Mouse (Mus musculus) mature B cell (primary cell): Measurements from ENCODE around the gene Trim8.

ENCODE experiments used
- in situ Hi-C: fragments of 300-500 bp; cut with MboI; formaldehyde crosslinking; loops from 2 replicates; pipeline ENCODE4 v1.14.3; 2019

The Trim8 gene

DNA sequence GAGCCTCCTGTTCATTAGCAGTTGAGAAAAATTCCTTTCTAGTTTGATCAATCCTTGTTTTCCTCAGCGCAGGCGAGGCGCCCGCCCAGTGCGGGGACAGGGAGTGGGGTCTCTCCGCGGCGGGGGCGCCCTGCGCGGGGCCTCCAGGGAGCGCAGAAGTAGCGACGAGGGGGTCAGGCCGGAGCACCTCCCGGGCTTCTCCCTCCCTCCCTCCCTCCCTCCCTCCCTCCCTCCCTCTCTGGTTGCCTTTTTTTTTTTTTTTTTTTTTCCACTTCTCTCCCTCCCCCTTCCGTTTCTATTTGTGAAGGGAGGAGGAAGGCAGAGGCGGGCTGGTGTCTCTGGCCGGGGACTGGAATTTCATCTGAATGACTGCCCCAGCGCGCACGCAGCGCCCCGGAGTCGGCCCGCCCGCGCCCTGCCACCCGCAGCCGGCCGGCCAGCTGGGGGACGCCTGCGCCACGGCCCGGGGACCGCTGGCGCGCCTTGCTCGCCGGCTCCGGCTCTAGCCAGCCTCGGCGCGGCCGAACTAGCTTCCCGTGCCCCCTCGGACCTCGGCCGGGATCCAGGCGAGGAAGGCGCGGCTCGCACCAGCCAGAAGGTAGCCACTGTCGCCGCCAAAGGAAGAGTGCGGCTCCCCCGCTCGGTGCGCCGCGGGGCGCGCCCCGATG lies at the start of gene Trim8:
Gene Trim8 (plus strand): TSS at position 302 of the 668 bp plus-strand sequence.
- in situ Hi-C loops = no loop called here

DNA sequence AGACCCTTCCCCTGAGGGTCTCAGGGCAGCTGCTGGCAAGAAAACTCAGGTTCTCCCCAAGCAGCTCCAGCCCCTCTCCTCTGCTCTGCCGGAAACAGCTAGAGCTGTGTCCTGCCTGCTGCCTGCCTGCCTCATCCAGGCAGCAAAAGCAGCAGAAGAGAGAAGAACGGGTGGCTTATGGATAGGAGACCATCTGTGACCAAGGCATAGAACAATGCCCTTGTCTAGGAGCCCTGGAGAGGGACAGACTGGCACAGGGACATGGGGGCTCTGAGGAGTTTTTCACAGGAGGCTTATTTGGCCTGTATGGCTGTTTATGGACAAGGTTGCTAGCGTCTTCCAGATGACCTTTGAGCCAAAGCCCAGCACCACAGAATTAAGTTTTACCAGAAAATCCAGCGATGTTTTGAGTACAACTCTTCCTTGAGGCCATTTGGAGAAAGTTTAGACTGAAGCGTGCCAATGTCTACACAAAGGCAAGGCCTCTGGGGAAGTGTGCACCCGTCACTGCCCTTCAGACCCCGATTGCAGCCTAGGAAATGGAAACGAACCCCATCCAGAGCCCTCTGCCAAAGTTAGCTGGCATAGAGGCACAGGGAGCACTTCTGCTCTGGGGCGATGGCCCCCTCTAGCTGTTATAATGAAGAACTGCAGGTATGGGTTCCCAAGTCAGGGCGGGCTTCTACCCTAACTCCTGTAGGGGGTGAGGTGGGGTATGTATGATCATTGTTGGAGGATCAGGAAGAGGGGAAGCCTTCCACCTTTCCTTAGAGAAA lies 49.3 kb upstream of the Trim8 start:
- in situ Hi-C loops = no loop called here

DNA sequence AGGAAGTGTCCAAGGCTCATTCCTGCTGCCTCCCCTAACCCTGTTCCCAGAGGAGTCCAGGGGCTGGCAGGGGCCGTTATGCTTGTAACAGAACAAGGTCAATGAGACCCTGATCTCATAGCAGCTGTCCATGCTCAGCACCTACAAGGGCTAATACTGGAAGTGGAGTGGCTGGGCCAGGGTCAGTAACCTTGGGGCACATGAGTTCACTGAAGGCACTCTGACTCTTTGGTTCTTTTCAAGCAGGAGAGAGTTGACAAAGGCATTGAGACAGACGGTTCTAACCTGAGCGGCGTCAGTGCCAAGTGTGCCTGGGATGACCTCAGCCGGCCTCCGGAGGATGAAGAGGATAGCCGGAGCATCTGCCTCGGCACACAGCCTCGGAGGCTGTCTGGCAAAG lies 48.6 kb upstream of the Trim8 start:
- in situ Hi-C loops = no loop called here

DNA sequence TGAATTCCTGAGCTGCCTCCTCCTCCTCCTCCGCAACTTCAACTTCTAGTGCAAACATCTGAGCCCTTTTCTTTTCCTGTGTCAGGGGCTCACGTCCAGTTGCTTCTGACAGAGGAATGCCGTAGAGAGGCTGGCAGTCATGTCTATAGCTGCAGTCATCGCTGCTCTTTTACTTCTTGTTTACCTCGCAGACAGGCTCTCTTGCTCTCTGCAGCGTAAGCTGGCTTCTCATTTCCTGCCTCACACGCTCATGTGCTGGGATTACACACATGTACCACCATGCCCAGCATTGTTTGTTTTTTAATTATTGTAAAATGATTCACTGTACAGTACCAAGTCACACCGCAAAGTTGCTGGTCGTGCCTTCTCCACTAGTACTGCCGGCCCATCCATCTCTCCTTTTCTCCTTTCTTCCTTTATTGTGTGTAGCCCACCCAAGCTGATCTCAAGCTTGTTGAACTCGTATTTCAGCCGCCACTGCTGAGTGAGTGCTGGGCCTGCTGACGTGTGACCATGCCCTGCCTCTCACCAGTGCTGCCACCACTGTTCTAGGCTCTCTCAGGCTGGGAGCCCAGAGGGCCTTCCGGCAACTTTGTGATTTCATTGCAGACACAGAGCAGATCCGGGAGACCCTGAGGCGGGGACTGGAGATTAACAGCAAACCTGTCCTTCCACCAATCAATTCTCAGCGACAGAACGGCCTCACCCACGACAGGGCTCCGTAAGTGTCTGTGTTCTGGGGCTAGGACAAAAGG lies 47.2 kb upstream of the Trim8 start:
- in situ Hi-C loops = no loop called here

- in situ Hi-C loops = no loop called here
Observed at GRCm38 (mm10) chr19:46455032-46455431, 46.5 kb upstream of the Trim8 start.

DNA sequence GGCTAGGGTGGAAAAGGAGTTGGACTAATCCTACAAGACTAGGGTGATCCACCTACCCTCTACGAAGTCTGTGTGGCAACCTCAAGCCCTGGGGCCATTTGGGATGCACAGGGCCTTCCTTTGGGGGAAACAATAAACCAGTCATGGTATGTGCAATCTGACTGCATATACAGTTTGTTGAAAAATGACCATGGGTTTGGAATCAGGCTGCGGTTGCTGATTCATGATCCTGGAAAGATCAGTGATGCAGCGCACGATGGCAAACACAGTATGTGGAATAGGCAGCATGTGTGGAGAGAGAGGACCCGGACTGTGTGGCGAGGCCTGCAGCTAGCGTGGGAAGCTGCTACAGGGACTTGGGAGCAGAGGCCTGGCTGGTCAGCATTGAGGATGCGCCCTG lies 45.9 kb upstream of the Trim8 start:
- in situ Hi-C loops = no loop called here

- in situ Hi-C loops = no loop called here
Observed at GRCm38 (mm10) chr19:46456018-46456735, 45.3 kb upstream of the Trim8 start.

GRCm38 (mm10) chr19:46457798-46458197 lies 43.7 kb upstream of the Trim8 start:
- in situ Hi-C loops = no loop called here

DNA sequence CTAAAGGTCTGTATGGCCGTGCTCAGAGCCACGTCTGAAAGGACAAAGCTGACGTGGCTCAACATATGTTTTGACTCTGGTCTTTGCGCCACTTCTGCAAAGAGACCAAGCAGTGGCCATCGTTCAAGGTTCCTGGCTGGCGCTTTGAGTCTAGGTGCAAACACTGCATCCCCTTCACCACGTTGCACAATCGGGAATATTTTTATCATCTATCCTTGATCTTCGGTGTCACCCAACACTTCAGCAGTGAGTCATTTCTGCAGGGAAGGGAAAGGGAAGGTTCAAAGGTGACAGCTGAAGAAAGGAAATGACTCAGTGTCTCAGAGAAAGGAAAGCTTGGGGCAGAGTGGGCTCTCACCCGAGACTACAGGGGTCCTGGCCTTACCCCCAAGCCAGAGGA lies 42.2 kb upstream of the Trim8 start:
- in situ Hi-C loops = no loop called here

GRCm38 (mm10) chr19:46459889-46460288 lies 41.6 kb upstream of the Trim8 start:
- in situ Hi-C loops = no loop called here

DNA sequence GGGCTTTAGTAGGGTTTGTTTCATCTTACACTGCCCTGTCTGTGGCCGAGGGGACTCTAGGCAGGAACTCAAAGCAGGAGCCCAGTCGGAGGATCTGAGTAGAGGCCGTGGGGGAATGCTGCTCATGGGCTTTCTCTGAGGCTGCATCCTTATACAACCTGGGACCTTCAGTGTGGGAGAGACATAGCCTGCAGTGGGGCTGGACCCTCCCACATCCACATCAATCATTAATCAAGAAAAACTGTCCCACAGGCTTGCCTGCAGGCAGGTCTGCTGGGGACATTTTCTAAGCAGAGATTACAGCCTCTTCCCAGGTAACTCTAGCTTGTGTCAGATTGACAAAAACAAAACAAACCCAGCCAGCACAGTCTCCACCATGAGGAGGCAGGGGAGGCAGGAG lies 38.9 kb upstream of the Trim8 start:
- in situ Hi-C loops = no loop called here

- in situ Hi-C loops = no loop called here
Observed at GRCm38 (mm10) chr19:46463446-46463845, 38.1 kb upstream of the Trim8 start.

- in situ Hi-C loops = no loop called here
Observed at GRCm38 (mm10) chr19:46466160-46466559, 35.3 kb upstream of the Trim8 start.

- in situ Hi-C loops = no loop called here
Observed at GRCm38 (mm10) chr19:46467051-46467503, 34.4 kb upstream of the Trim8 start.

GRCm38 (mm10) chr19:46470364-46471240 lies 30.9 kb upstream of the Trim8 start:
- in situ Hi-C loops = no loop called here

GRCm38 (mm10) chr19:46471324-46472093 lies 30.0 kb upstream of the Trim8 start:
- in situ Hi-C loops = no loop called here

DNA sequence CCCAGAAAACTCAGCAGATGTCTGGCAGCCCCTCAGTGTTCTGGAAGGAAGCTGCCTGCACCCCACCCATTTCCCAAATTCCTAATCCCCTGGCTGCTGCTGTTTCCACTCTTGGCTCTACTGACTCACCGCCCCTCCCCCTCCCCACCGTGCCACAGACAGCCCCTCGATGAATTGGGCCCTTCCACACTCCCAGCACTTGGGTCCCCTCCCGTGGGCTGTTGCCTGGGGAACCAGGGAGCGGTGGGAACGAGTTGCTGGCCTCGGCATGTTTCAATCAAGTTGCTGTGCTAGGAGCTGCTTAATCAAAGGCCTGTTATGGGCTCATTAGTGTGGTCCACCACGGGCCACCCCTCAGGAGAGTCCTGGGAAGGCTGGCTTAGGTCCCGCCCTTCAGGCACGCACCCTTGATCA lies 24.1 kb upstream of the Trim8 start:
- in situ Hi-C loops = no loop called here

- in situ Hi-C loops = no loop called here
Observed at GRCm38 (mm10) chr19:46478242-46478641, 23.3 kb upstream of the Trim8 start.

- in situ Hi-C loops = no loop called here
Observed at GRCm38 (mm10) chr19:46478826-46479225, 22.7 kb upstream of the Trim8 start.
